Mouse (Mus musculus) ovary, adult 10 weeks (tissue): ENCODE data around the gene Zfp526. TPM values are rescaled to one million over a fixed set of nuclear protein-coding genes. Genes with fewer than 3 reads are reported as not detected.

ENCODE experiments used
- polyA plus RNA-seq: library from polyadenylated mRNA; stranded (reverse); fragments of 350-450 nt; fragmentation: Illumina TruSeq; extraction: RNeasy Lipid Tissue Mini Kit (QIAGEN cat#74804); gene quantifications from one replicate; pipeline ENCODE4 v1.2.3, GENCODE M21; 2014

The Zfp526 gene
- polyA plus RNA-seq: 1.6 TPM

DNA sequence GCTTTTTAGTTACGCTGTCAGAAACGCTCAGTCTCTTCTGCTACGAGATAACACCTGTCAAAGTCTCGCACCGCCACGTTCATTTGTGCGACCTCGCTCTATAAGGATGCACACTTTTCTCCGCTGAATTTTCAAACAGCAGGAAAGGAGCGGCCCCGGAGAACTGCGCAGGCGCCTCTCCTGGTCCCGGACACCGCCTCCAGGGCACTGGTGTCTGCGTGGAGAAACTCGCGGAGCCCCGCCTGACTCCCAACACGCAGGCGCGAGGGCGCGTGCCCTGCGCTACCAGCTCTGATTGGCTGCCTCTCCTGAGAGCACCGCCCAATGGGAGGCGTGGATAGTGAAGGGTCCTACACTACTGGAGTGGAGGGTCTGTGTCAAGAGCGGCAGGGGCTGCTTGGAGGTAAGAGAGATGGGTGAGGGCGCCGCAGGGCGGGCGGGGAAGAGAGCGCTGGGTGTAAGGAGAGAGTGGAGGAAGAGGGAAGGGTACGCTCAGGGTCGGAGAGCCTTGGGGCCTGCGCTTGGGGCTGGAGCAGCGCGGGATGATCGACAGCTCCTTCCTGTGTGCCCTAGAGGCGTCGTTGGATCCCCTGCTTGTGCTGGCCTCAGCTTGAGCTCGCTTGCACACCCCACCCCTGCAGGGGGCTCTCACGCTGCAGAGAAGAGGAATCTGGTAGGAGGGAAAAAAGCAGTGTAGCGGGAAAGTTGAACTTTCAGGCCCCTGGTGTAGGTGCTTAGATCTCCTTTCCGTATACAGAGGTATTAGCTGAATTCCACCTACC lies at the start of gene Zfp526:
TSS of gene Zfp526 (plus strand) at position 324 of the 782 bp plus-strand sequence.

DNA sequence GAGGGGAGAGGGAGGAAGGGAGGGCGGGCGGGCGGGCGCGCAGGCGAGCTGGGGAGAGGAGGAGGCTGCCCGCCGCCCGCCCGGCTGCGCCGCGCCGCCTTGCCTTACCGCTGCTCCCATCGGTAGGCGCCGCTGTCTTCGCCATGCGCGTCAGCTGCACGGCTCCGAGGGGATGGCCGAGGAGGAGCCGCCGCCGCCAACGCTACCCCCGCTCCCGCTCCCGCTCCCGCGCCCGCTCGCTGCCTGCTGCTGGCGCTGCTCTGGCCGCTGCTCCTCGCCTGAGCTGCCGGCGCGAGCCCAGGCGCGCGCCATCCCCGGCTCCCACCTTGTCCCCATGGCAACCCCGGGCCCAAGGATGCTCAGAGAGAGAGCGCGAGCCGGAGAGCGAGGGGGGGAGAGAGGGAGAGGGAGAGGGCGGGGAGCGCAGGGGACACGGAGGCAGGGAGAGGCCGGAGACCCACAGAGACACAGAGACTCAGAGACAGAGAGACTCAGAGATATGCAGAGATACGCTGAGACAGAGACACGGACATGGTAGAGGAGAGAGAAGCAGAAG lies 41.5 kb upstream of the Zfp526 start, which contains the start of gene Pou2f2:
TSS of gene Pou2f2 (minus strand) at position 121 of the 556 bp plus-strand sequence.

DNA sequence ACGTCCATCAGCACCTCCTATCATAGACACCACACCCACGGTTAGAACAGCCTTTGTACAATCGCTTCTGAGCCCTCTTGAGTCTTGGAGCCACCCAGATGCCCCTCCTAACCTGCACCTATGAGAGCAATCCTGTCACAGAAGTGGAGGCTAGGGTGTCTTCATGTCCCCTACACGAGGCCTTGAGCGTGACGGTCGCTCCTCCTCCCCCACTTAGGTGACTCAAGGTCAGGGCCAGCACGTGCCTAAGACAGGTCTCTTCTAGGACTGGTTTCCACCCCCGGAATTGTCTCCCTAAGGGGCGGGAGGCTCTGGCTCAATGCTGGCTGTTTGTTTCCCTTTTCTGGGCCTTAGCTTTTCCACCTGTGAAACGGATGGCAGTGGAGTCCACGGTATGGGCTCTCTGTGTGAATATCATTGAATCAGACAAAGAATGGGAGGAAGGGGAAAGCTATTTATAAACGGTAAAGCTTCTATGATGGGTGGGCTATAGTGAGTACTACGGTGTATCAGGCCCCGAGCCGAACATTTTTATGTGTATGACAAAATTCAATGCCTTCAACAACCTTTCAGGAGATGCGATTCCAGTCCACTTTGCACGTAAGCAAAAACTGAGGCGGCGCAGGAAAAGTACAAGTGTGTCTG lies 646 bp upstream of the Zfp526 start, which contains the start of gene Dedd2:
TSS of gene Dedd2 (minus strand) at position 159 of the 645 bp plus-strand sequence.

DNA sequence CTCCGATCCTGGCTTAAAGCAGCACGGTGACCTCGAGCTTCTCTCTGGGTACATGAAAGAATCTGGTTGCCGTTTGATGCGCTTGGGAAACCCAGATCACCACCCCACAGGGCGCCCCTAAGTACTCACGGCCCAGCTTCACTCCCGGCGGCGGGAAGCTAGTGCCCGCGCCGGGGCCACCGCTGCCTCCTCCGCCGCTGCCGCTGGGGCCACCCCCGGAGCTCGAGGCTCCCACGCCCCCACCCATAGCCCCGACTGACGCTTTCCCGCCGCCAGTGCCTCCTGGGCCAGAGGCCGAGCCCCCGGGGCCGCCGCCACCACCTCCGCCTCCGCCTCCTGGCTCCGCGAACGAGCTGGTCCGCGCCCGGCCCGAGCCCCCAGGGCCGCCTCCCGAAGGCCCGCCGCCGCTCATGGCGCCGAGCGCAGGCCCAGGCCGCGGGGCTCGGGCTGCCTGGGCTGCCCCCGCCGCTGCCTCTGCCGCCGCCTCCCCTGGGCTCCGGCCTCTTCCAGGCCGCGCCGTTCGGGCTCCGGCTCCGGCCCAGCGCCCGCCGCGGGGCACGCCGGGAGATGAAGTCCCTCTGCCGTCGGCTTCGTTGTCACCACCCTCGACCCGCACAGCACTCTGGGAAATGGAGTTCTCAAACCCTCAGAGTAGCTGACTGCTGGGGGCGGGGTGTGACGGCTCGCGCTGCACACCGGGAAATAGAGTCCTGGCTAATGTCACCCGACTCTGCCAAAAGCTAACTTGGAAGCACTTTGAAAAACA lies 16.2 kb downstream of the Zfp526 start, which contains the start of gene Gsk3a:
TSS of gene Gsk3a (minus strand) at position 603 of the 766 bp plus-strand sequence.

DNA sequence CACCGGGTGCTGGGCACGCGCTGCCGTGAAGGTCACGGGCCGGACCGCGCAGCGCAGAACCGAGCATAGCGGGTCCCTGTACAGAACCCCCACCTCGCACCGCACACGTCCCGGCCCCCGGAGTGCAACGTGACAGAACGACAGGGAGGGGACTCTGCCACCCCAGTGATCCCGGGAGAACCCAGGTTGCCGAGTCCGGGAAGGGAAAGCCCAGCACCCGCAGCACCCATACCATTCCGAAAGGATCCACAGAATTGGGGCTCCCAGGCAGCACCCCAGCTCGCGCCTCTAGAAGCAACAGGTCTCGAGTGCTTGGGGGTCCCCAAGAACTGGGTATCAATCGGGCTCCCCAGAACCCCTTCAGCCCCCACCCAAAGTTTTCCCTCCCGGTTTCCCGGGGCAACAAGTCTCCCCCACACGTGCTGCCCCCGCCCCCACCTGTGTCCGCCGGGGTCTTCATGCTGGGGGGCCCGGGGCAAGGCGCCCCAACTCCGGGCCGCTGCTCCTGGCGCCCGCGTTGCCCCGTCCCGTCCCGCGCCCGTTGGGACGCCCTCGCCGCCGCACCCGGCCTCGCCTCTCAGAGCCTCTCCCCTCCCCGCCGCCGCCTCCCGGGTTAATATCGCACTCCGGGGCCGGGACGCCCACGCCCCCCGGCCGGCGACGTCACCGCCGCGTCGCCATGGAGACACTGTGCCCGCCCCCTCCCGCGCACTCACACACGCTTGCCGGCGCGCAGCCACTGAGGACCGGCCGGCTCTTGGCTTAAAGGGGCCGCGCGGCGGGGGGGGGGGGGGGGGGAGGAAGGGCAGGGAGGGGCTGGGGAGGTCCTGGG lies 29.1 kb downstream of the Zfp526 start, which contains the start of gene Erf:
TSS of gene Erf (minus strand) at position 621 of the 832 bp plus-strand sequence.

DNA sequence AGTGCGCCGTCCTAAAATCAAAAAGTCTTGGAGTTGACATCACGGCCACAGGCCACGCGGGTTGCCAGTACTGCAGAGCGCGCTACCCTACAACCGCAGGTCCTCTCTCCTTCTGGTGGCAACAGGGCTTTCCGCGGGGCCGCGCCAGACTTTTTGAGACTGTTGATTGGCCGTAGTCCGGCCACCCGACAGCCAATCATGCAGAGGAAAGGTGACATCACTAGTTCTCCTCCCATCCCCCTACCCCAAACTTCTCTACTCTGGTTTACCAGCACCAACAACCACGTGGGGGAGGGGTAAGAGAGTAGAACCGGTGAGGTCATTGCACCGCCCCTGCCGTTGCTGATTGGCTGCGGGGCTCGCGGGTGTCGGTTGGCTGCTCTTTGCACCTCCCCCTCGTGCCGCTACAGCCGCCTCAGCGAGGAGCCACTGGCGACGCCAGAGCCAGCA lies 46.1 kb downstream of the Zfp526 start, which contains the start of gene Cic:
TSS of gene Cic (plus strand) at position 404 of the 450 bp plus-strand sequence.

Other genes with a start within 250 kb of the Zfp526 start
- not detected for gene Rabac1, start 248.7 kb upstream of the Zfp526 start, polyA plus RNA-seq
- 0.20 TPM for gene Atp1a3, start 215.5 kb upstream of the Zfp526 start, polyA plus RNA-seq
- 1.4 TPM for gene Grik5, start 149.1 kb upstream of the Zfp526 start, polyA plus RNA-seq
- gene Zfp574, start 148.9 kb upstream of the Zfp526 start, polyA plus RNA-seq: 1.2 TPM
- gene Pou2f2, start 41.7 kb upstream of the Zfp526 start, polyA plus RNA-seq: 0.86 TPM
- gene Dedd2, start 810 bp upstream of the Zfp526 start, polyA plus RNA-seq: 0.51 TPM
- 7.6 TPM for gene Gsk3a, start 16.4 kb downstream of the Zfp526 start, polyA plus RNA-seq
- gene Erf, start 29.3 kb downstream of the Zfp526 start, polyA plus RNA-seq: 1.5 TPM
- 22.2 TPM for gene Cic, start 46.3 kb downstream of the Zfp526 start, polyA plus RNA-seq
- 1.5 TPM for gene Pafah1b3, start 76.6 kb downstream of the Zfp526 start, polyA plus RNA-seq
- gene Prr19, start 80.0 kb downstream of the Zfp526 start, polyA plus RNA-seq: not detected
- not detected for gene Tmem145, start 84.7 kb downstream of the Zfp526 start, polyA plus RNA-seq
- 2.5 TPM for gene Megf8, start 95.7 kb downstream of the Zfp526 start, polyA plus RNA-seq
- not detected for gene Cnfn, start 148.3 kb downstream of the Zfp526 start, polyA plus RNA-seq
- 1.00 TPM for gene Lipe, start 177.3 kb downstream of the Zfp526 start, polyA plus RNA-seq
- gene Cxcl17, start 191.5 kb downstream of the Zfp526 start, polyA plus RNA-seq: not detected